Mouse (Mus musculus) gastrocnemius, adult 2 months (tissue): ENCODE results near the gene Zyx. TPM values are rescaled to one million over a fixed set of nuclear protein-coding genes. Genes with fewer than 3 reads are reported as not detected.

ENCODE experiments used
- DNase-seq: peaks from one replicate; pipeline ENCODE4 v3.0.0; 2022
- H3K27ac ChIP-seq: fragments of 200-600 bp; 2 replicates; pipeline ENCODE4 v1.8.1; 2022; ENCODE audit warnings: mild to moderate bottlenecking
- H3K4me3 ChIP-seq: fragments of 200-600 bp; 2 replicates; pipeline ENCODE4 v1.8.1; 2022; ENCODE audit warnings: mild to moderate bottlenecking, moderate library complexity
- CTCF ChIP-seq: fragments of 200-600 bp; IDR thresholded peaks from 2 replicates; pipeline ENCODE4 v1.8.1; 2022; ENCODE audit warnings: antibody characterized with exemption, mild to moderate bottlenecking, moderate library complexity
- intact Hi-C: fragments of 180-260 bp; cut with DNase I; formaldehyde crosslinking; loops from one replicate; pipeline ENCODE4 v1.15.1; 2025
- total RNA-seq, 2 experiments: library from RNA; stranded (reverse); gene quantifications; 2 replicates each; pipeline ENCODE4 v1.2.3; 2021

The Zyx gene
- total RNA-seq, 2 experiments from 2014 or later, result 19.7 to 24.7 TPM

DNA sequence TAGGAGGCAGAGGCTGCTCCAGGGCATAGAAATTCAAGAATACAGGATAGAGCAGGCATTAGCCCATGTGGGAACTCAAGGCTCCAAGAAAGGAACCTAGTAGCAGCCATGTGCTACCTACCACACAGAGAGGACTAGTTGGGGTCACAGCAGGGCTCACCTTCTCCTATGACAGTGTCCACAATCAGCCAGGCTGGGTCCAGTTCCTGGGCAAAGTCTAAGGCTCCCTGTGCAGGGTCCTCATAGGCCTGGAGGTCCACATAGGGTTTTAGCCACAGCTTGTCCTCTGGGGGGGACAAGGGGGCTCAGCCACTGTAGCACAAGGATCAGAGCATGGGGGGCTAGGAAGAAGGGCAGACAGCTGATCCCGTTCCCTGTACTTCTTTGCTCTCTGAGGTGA lies 13.1 kb downstream of the Zyx start:
- no peak overlapping the region for H3K27ac ChIP-seq
- TF ChIP-seq CTCF, result no peak
- no peak overlapping the region for H3K4me3 ChIP-seq
- intact Hi-C loops, result no loop called here
- no peak for DNase-seq

GRCm38 (mm10) chr6:42362974-42363373 lies 13.5 kb downstream of the Zyx start:
- H3K27ac ChIP-seq, result no peak overlapping the region
- no peak for DNase-seq

GRCm38 (mm10) chr6:42364066-42364465 lies 14.6 kb downstream of the Zyx start:
- Histone ChIP-seq H3K4me3 (no peak overlapping the region), H3K27ac (no peak overlapping the region)
- no peak for DNase-seq
- intact Hi-C loops, result no loop called here
- no peak for TF ChIP-seq CTCF

More at GRCm38 (mm10) chr6:42362974-42363373, 13.5 kb downstream of the Zyx start:
- intact Hi-C loops, result no loop called here
- TF ChIP-seq CTCF, result no peak
- H3K4me3 ChIP-seq, result no peak overlapping the region

DNA sequence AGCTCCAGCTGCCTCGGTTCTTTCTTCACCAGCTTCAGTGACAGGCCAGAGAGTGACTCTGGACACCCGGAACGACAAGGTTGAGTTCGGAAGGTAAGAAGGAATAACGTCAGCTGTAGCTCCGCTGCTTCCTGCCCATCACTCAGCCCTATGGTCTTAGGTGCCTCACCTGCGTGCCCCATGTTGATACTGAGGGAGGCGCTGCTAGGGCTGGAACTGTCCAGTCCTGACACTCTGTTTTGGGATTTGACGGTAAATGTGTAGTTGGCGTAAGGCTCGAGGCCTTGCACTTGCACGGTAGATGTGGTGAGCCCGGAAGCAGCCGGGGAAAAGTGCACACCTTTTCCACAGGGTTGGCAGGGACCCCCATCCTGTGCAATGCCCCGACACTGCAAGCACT lies 15.2 kb downstream of the Zyx start:
- DNase-seq, result no peak
- no peak overlapping the region for H3K27ac ChIP-seq
- intact Hi-C loops, result no loop called here
- no peak overlapping the region for H3K4me3 ChIP-seq
- no peak for TF ChIP-seq CTCF

DNA sequence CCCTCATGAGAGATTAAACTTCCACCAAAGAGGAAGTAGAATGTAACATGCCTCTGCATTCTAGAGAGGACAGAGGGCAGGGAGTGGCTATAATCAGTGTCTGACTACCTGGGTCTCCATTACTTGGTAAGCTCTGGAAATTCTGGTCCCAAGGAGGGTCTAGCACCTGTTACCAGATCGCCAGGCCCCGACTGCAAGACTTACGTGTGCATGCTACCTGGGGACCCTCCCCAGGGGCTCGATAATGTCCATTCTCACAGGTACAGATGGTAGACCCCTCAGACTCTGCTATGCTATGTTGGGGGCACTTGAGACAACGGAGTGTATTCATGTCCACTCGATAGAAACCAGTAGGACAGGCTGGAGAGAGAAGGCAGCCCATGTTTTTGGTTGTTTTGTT lies 15.8 kb downstream of the Zyx start:
- no peak overlapping the region for H3K4me3 ChIP-seq
- no peak for DNase-seq
- intact Hi-C loops, result no loop called here
- H3K27ac ChIP-seq, result no peak overlapping the region
- TF ChIP-seq CTCF, result no peak

- intact Hi-C loops, result no loop called here
- H3K4me3 ChIP-seq, result no peak overlapping the region
- TF ChIP-seq CTCF, result no peak
- no peak overlapping the region for H3K27ac ChIP-seq
- DNase-seq, result no peak
Measured at GRCm38 (mm10) chr6:42369870-42370269, 20.4 kb downstream of the Zyx start.

GRCm38 (mm10) chr6:42370630-42371363 lies 21.4 kb downstream of the Zyx start:
- intact Hi-C loops, result no loop called here
- DNase-seq, result no peak
- H3K27ac ChIP-seq, result peak overlapping the region; percentile 24; the same call in 1 of the 2 replicates
- TF ChIP-seq CTCF, result no peak
- H3K4me3 ChIP-seq, result no peak overlapping the region

DNA sequence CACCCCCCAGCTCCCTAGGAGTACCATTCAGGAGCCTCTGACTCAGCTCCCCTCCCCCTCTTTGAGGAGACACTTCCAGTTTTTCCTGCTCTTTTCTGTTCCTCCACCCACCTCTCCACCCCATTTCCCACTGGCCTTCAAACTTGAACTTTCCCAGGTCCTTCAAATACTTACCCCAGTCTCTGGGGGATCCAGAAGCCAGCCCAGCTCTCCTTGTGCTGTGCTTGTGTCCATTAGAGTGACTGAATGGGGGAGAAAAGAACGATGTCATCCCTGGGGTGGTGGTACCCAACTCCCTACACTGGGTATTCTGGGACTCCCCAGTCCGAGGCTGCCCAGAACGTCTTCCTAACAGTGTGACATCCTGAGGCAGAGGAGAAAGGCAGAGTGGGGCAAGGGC lies 22.6 kb downstream of the Zyx start:
- H3K4me3 ChIP-seq, result no peak overlapping the region
- peak overlapping the region; percentile 71 for H3K27ac ChIP-seq
- no peak for TF ChIP-seq CTCF
- intact Hi-C loops, result loop anchor here (2.0 kb wide), 1 partner anchor 21 kb away; no protein-coding TSS in a partner anchor
- no peak for DNase-seq

- H3K27ac ChIP-seq, result peak overlapping the region; percentile 71
- intact Hi-C loops, result loop anchor here (2.0 kb wide), 1 partner anchor 22 kb away; no protein-coding TSS in a partner anchor
- DNase-seq, result no peak
- TF ChIP-seq CTCF, result no peak
- H3K4me3 ChIP-seq, result no peak overlapping the region; the same call in 1 of the 2 replicates
Measured at GRCm38 (mm10) chr6:42372421-42372815, 23.0 kb downstream of the Zyx start.

GRCm38 (mm10) chr6:42372816-42373547 lies 23.6 kb downstream of the Zyx start, which contains the start of gene Epha1:
TSS of gene Epha1 (minus strand) at chr6:42373268.
- TF ChIP-seq CTCF, result peak; percentile 71
- Histone ChIP-seq H3K4me3 (peak within 1 kb of the TSS; percentile 72), H3K27ac (peak within 1 kb of the TSS; percentile 71)
- intact Hi-C loops, result loop anchor here (2.0 kb wide), 1 partner anchor 22 kb away; no protein-coding TSS in a partner anchor
- DNase-seq, result peak; percentile 71

GRCm38 (mm10) chr6:42373669-42374430 lies 24.4 kb downstream of the Zyx start:
- H3K4me3 ChIP-seq, result peak overlapping the region; percentile 72

DNA sequence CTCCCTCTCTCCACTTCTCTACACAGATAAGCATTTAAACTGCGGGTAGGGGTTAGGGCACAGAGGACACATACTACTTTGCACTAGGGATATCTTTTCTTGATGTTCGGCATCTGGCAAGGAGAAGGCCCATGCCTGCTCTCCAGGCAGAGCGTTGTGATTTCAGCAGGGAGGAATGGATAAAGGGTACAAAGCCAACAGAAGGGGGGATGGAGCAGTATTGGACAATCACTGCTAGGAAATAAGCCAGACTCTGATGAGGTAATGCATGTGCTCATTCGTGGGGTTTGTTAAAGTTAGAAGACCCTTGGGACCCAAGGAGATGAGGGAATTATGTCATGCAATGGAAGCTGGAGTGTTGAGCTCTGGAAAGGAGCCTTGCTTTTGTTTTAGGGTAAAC lies 25.3 kb downstream of the Zyx start:
- H3K27ac ChIP-seq, result no peak overlapping the region

More at GRCm38 (mm10) chr6:42373669-42374430, 24.4 kb downstream of the Zyx start:
- TF ChIP-seq CTCF, result no peak
- H3K27ac ChIP-seq, result peak overlapping the region; percentile 2; the same call in 1 of the 2 replicates
- intact Hi-C loops, result loop anchor here (2.0 kb wide), 1 partner anchor 23 kb away; no protein-coding TSS in a partner anchor
- no peak for DNase-seq

More for the DNA sequence above, 25.3 kb downstream of the Zyx start:
- intact Hi-C loops, result no loop called here
- no peak for TF ChIP-seq CTCF
- no peak overlapping the region for H3K4me3 ChIP-seq
- no peak for DNase-seq
